Mouse (Mus musculus) adipose tissue, adult 10 weeks (tissue): ENCODE measurements around the gene Sall1. TPM values are rescaled to one million over a fixed set of nuclear protein-coding genes. Genes with fewer than 3 reads are reported as not detected.

Experiments used
- polyA plus RNA-seq: library from polyadenylated mRNA; stranded (reverse); fragments of 350-450 nt; fragmentation: Illumina TruSeq; extraction: RNeasy Lipid Tissue Mini Kit (QIAGEN cat#74804); gene quantifications from one replicate; pipeline ENCODE4 v1.2.3, GENCODE M21; 2014; ENCODE audit warnings: low read depth, low replicate concordance

Sall1 gene
- 2.1 TPM for polyA plus RNA-seq

DNA sequence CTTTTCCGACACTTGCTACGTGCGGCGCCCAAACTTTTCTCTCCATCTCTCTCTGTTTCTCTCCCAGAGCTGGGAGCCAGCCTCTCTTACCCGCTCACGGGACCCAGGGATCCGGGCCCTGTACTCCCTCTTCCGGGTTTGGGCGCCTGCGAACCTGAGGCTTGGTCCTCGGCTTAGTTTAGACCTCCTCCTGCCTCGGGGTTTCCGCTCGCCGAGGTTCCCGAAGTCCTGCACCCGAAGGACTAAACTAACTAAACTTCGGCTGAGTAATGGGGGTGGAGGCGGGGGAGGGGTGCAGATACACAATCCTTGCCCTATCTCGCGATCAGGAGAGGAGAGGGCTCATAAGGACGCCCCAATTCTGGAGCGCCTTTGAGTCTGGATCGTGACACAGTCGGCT is at the start of gene Sall1:
Gene Sall1, minus strand, starts transcription at position 223 of the 400 bp plus-strand sequence.

